Mouse (Mus musculus): ENCODE measurements at regions not wholly inside any gene's neighbourhood (a gene's known extent, or its start where the extent isn't known, plus 50 kb on each side); places are given as distances from the start of the nearest gene placed in this dataset.

- no peaks in the 10 kb centered on the region for H3K36me3 ChIP-seq (ENCODE audit: control insufficient read depth, insufficient read depth, low read length)
- H3K4me2 ChIP-seq (ENCODE audit: low read depth, low read length) = no peak overlapping the region
- no peak overlapping the region for H3K9ac ChIP-seq (ENCODE audit: low read length)
- H3K27me3 ChIP-seq (ENCODE audit: control insufficient read depth, insufficient read depth, low read length) = no peaks in the 10 kb centered on the region
- H3K27ac ChIP-seq (ENCODE audit: low read length) = no peak overlapping the region
- WGBS = 21% methylated on average over 3 of the region's 3 CpGs
- no peaks in the 10 kb centered on the region for H3K9me3 ChIP-seq (replicated peaks; ENCODE audit: control insufficient read depth, low read length)
- no peaks in the 10 kb centered on the region for H3K4me1 ChIP-seq (ENCODE audit: control insufficient read depth, insufficient read depth, low read length)
- H3K4me3 ChIP-seq (replicated peaks; ENCODE audit: low read length) = no peak overlapping the region
- no peak for ATAC-seq (ENCODE audit: insufficient read depth, low FRiP score)
Measured at GRCm38 (mm10) chr6:67087393-67087792, 50.1 kb upstream of the Gadd45a start.

All from stomach, embryonic 16.5 days (tissue).